Mouse (Mus musculus): ENCODE results near the gene Fars2.

Fars2 gene

DNA sequence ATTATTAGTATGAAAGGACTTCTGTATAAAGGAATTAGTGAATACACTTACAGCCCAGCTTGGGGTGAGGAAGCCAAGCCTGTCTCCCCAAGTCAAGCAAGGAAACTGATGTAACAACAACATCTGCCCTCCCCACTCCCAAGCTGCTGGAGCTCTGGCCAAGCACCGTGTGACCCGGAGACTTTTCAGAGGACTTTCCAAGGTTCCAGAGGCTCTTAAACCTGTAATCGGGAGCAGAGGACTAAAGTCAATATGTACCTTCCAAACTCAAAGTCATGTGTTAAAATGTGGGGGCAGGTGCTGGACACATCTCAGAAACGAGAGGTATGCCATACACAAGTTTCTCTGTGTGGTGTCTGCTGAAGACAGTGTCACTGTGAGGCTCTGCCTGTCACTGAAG, 566.4 kb downstream of the Fars2 start:
- no peak for ATAC-seq (ENCODE audit: low TSS enrichment)

DNA sequence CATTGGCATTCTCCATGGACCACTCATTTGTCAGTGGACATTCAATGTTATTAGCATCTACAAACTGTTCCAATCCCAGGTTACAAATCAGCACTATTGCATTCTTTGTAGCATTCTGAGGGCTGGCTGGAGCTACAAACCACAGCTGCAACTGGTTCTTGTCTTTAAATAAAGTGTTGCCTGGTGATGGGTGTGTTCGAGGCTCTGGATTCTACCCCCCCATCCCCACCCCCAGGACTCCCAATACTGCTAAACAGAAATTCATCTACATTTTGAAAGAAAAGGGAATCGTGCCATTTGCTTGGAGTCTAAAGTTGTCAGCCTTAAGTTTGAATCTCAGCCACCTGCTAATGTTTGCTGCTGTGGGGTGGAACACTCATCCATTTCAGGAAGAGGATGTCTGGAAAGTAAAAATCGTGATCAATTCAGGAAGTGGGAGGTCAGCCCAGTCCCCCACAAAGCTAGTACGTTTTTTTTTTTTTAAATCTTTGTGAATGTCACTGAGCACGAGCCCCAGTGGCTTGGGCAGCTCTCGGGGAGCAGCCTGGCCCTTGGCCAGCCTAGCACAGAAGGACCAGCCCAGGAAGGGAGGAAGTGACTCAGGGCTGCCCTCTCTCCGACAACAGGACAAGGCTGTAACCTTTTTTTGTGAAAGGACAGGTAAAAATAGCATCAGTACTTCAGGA, 578.4 kb downstream of the Fars2 start:
- ATAC-seq (ENCODE audit: low TSS enrichment): peak; percentile 89

DNA sequence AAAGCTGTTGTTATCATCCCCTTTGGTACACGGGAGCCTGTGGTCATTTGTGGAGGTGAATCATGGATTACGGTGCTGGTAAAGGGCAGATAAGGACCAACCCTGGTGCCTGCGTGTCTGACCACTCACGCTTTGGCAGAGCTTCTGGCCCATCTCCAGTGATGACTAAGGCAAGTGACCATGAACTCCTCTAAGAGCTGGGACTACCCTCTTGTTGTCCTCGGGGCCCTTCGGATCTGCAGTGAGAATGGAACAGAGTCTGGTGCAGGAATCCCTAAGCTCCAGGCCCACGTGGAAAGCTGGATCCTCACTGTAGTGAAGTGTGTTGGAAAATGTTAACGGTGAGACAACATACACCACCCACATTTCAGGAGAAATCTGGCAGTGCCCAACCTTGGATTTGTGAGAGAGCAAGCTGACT, 579.1 kb downstream of the Fars2 start:
- peak; percentile 91 for ATAC-seq (ENCODE audit: low TSS enrichment)

GRCm38 (mm10) chr13:36707088-36707690, 590.0 kb downstream of the Fars2 start:
- ATAC-seq (ENCODE audit: low TSS enrichment): no peak

DNA sequence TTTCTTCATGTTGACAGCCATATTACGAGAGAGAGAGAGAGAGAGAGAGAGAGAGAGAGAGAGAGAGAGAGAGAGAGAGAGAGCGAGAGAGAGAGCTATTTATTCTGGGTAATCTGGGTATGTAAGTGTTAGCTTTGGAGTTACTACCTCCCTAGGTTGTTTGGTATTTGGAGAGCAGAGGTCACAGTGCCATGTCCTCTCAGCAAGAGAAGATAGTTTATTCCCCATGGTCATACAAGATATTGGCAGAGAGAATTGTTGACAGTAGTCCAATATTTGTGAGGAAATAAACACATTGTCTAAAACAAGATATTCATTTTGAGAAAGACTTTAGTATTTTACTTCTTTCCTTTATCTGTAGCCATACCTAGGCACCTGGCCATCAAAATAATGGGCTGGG, 596.9 kb downstream of the Fars2 start:
- ATAC-seq (ENCODE audit: low TSS enrichment): no peak

DNA sequence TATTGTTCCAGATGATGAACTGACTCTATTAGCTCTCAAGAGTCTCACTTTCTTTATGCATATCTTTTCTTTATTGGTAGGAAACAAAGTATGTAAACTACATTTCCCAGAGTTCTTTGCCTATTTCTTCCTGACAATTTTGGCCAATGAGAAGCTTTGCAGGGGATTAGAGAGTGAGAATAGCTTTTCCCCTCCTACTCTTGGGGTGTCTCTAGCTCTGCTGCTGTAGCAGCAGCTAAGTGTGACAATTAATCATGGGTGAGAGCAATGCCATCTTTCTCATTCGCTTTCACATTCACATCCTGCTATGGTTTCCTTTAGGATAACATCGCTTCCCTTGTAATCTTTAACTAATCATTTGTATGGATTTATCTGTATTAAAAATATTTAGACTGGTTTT, 599.5 kb downstream of the Fars2 start:
- peak; percentile 89 for ATAC-seq (ENCODE audit: low TSS enrichment)

DNA sequence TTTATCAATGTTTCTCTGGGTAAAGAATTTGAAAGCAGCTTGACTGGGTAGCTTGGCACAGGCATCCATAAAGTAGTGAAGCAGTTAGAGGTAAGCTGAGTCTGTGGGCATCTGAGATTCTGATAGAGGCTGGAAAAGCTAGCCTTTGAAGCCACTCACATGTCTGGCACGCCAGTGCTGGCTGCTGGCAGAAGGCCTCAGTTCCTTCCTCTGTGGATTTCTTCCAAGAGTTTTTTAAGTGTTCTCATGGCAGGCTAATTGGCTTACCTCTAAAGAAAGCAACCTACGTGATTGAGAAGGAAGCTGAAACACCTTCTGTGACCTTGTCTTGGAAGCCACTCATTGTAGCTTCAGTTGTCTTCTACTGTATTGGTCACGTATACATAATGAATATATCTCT, 600.2 kb downstream of the Fars2 start:
- no peak for ATAC-seq (ENCODE audit: low TSS enrichment)

DNA sequence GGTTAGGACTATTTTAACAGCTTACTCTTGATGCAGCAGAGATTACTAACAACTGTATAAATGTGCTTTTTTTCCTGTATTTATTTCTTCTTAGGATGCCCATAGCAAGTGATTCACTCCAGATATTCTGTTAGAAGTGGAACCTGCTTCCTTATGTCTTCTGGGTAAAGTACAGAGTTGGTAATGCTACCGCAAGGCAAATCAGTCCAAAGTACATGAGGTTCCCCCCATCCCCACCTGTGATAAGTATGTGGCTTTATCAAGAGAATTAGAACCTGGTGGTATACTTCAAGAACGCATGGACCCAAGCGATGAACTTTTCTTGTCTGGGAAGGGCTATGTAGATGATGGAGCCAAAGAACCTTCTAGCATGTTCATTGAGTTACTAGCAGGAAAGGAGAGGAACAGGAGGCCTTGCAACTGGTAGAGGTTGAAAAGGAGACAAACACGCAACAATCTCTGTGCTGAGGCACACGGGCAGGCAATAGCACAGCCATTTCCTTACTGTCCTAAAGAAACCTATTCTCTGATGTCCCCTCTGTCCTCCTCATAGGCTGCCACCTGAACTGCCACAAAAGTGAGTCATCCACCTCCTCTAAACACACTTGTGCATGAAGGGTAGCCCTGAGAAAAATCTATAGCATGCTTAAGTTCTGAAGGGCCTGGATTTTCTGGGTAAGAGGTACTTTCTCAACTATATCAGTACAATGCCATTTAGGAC, 603.2 kb downstream of the Fars2 start:
- ATAC-seq (ENCODE audit: low TSS enrichment): no peak

- no peak for ATAC-seq (ENCODE audit: low TSS enrichment)
Measured at GRCm38 (mm10) chr13:36722309-36722708, 605.1 kb downstream of the Fars2 start.

DNA sequence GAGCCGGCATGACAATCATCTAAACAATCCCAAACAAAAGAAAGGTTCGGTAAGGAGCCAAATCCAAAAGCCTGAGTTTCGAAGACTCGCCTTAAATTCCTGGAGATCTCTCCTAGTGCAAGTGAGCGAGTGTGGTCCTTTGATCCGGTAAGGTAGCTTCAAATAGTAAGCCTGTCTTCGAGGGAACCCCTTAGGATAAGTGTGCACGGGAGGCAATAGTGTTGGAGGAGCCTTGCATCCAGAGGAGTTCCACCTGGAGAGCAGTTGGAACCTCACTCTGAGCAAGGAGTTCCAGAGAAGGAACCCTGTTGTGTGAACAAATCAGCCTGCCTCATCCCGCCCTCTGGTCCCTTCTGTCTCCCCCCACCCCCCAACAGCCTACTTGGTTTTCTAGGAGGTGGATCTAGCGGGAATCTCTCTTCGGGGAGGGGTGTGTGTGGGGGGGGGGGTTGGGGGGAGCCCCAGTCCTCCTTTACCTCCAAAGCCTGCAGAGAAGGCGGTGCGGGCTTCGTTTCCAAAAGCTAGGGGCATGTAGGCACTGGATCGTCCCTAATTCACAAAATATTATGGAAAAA, 606.6 kb downstream of the Fars2 start:
- peak; percentile 15; the same call in 1 of the 2 replicates for ATAC-seq (ENCODE audit: low TSS enrichment)

- ATAC-seq (ENCODE audit: low TSS enrichment): peak; percentile 38
Measured at GRCm38 (mm10) chr13:36724533-36725470, 607.6 kb downstream of the Fars2 start.

- ATAC-seq (ENCODE audit: low TSS enrichment): no peak
Measured at GRCm38 (mm10) chr13:36725881-36726280, 608.7 kb downstream of the Fars2 start.

DNA sequence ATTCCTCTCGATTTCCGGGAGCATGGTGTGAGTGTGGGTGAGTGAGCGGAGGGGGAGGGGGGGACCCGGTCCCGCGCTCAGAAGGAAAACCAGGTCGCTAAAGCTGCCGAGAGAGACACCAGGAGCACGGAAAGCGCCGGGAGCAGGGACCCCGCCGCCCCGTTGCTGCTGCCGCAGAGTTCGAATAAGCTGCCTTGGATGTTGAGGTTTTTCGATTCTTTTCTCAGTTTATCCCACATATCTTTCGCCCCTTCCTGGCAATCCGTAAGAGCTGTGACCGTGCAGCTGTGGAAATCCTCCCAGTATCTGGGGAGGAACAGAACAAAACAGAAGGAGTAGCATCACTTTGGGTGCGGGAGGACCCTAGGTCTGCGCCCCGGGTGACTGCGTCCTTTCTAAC, 609.3 kb downstream of the Fars2 start:
- ATAC-seq (ENCODE audit: low TSS enrichment): peak; percentile 2; the same call in 1 of the 2 replicates

DNA sequence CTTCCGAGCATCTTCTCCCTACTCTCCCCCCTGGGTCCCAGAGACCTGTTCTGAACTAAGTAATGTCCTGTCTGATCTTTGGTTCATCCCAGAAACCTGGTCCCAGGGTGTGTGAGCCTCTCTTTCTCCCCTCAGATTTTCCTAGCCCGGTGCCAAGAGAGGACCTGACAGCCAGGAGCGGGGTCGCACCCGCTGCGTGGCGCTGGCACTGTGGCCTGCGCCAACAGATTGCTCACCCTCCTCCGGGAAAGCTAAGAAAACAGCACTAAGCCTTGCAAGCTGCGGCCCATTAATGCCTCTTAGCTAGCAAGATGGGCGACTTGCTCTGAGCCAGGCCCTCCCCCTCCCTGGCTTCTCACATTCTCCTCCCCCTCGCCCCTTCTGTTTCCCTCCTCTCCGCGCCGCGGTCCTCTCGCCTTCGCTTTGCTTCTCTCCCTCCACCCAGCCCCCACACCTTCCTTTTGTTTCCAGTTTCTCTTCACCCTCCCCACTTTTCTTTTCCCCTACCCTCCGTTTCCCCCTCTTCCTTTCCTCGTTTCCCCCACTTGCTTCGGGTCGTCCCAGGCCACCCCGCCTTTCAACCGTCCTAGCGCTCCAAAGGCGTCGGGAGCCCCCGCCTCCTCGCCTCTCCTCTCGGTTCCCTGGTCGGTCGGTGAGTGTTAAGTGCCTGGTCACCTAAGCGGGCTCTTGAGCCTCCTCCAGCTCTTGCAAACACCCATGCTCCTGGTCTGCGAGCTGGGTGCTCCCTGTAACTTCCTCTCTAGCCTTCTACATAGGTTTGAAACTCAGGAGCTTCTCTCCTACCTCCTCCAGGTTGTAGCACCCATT, 610.0 kb downstream of the Fars2 start:
- ATAC-seq (ENCODE audit: low TSS enrichment): peak; percentile 38

- no peak for ATAC-seq (ENCODE audit: low TSS enrichment)
Measured at GRCm38 (mm10) chr13:36727779-36728470, 610.7 kb downstream of the Fars2 start.

DNA sequence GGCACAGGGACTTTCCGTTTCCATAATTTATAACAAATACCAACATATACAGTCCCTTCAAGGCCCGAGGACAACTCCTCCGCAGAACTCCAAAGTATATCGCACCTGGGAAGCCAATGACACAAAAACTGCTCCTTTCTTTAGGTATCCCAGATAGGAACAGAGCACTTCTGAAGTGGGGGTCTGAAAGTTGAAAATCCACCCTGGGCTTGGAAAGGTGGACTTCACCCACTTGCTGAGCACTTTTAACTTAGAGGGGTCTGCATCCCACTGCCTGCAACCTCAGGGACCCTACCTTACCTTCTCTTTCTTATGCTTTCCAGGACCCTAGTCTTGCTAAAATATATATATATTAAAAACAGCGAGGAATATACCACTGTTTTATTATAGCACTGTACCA, 611.3 kb downstream of the Fars2 start:
- ATAC-seq (ENCODE audit: low TSS enrichment): no peak

DNA sequence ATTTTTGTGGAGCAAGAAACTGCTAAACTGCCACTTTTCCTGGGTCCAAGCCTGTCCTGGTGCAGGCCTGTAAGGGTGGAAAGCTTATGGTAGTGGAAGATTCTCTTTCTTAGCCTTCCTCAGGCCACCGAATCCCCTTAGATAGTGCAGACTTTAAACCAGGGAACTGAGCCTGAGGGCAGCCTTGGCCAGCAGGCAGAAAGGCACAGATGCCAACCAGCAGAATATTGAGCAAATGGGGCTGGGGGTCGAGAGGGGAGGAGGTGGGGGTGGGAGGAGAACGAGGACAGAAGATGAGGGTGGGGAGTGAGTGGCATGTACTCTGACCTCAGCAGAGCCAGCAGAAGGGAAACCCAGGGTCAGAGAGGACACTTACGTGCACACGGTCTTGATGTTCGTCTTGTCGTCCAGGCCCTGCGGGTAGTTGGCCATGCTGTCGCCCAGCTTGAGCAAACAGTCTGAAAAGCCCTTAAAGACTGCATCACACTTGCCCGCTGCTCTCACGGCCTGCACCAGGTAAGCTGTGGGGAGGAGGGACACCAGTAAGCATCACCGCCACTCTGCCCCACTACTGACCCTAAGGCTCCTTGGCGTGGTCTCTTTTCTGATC, 612.6 kb downstream of the Fars2 start:
- no peak for ATAC-seq (ENCODE audit: low TSS enrichment)

DNA sequence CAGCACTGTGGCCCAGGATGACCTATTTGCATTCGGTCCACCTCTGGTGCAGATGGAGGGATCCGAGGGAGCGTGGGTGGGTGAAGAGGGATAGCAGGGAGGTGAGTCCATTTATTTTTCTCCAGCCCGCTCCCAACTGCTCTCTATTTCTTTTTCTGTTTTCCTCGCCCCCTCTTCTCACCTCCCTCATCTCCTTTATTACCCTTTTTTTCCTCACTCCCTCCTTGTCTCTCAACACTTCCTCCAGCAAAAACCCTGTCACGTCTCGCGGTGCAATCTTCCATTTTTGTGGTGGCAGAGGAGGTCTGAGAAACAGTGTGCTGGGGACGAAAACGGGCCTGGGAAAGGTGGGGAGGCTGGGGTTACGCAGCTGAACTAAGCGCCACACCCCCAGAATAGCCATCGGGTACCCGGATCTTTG, 613.1 kb downstream of the Fars2 start:
- no peak for ATAC-seq (ENCODE audit: low TSS enrichment)

All from frontal cortex, adult (tissue).